Mouse (Mus musculus) hindbrain, embryonic 11.5 days (tissue): ENCODE results near the gene Iqcj. TPM values are rescaled to one million over a fixed set of nuclear protein-coding genes. Genes with fewer than 3 reads are reported as not detected.
A peak's percentile ranks its signal among the peaks of the same experiment; 100 is the strongest.

ENCODE experiments used
- ATAC-seq: fragments of 200-750 bp; cut with Nextera tagmentation; 2 replicates; pipeline ENCODE4 v1.8.0; 2017; ENCODE audit warnings: mild to moderate bottlenecking, moderate TSS enrichment, moderate library complexity; ENCODE audit not compliant: low FRiP score
- DNase-seq: peaks from one replicate; pipeline ENCODE4 v3.0.0-alpha.2; 2015; ENCODE audit warnings: low spot score
- H3K27ac ChIP-seq: fragments of 300-500 bp; sonication (generic); 2 replicates; pipeline ENCODE4 v1.5.1; 2014; ENCODE audit warnings: mild to moderate bottlenecking, low read depth, low read length
- H3K27me3 ChIP-seq: fragments of 300-500 bp; sonication (generic); 2 replicates; pipeline ENCODE4 v1.6.1; 2014; ENCODE audit warnings: mild to moderate bottlenecking, low read length, moderate library complexity, mixed read lengths; ENCODE audit not compliant: control insufficient read depth, insufficient read depth
- H3K36me3 ChIP-seq: fragments of 300-500 bp; sonication (generic); 2 replicates; pipeline ENCODE4 v1.6.1; 2014; ENCODE audit warnings: mild to moderate bottlenecking, low read length, moderate library complexity, mixed read lengths; ENCODE audit not compliant: control insufficient read depth, insufficient read depth
- H3K4me1 ChIP-seq: fragments of 300-500 bp; sonication (generic); replicated peaks from 2 replicates; pipeline ENCODE4 v1.6.1; 2014; ENCODE audit warnings: low read length, mixed read lengths; ENCODE audit not compliant: control insufficient read depth, insufficient read depth
- H3K4me2 ChIP-seq: fragments of 300-500 bp; sonication (generic); replicated peaks from 2 replicates; pipeline ENCODE4 v1.6.1; 2014; ENCODE audit warnings: mild to moderate bottlenecking, low read depth, low read length
- H3K4me3 ChIP-seq: fragments of 300-500 bp; sonication (generic); 2 replicates; pipeline ENCODE4 v1.5.1; 2014; ENCODE audit warnings: low read depth, low read length
- H3K9ac ChIP-seq: fragments of 300-500 bp; sonication (generic); 2 replicates; pipeline ENCODE4 v1.6.1; 2014; ENCODE audit warnings: low read depth, low read length
- H3K9me3 ChIP-seq: fragments of 300-500 bp; sonication (generic); 2 replicates; pipeline ENCODE4 v1.6.1; 2016; ENCODE audit warnings: low read length; ENCODE audit not compliant: control insufficient read depth
- WGBS: fragments of 180-500 bp; shearing (Covaris S2); extraction: QIAGEN DNeasy Blood & Tissue Kit; methylation state at CpG from one replicate; pipeline ENCODE4 v1.1.7; 2014; 5-methylcytosine and 5-hydroxymethylcytosine counted together
- polyA plus RNA-seq: library from polyadenylated mRNA; unstranded; fragments of >200 nt; fragmentation: Nextera tagmentation; extraction: Ambion mirVana; gene quantifications from 2 replicates; pipeline ENCODE4 v1.2.1, GENCODE M21; 2014

Iqcj gene
- polyA plus RNA-seq, 1 experiment from 2014 or later, result not detected

DNA sequence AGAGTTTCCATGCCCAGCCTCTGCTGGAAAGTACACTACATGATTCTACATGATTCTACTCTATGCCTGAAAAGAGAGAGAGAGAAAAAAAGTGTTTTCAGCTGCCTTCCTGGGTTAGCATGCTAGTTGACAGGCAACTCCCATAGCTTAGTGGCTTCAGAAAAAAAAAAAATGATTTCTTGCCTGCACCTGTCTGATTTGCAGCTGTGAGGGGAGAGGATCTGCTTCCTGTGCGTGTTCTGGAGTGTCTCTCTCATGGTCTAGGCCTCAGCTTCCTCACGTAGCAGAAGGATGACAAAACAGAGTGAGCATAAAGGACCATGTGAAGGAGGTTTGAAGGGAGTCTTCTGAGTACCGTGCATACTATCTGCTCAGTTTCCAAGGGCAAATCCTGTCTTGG lies 39.9 kb downstream of the Iqcj start:
- DNase-seq (no peak), ATAC-seq (no peak)
- H3K36me3 ChIP-seq, result no peaks in the 10 kb centered on the region
- H3K9me3 ChIP-seq, result no peaks in the 10 kb centered on the region
- no peak overlapping the region for H3K4me2 ChIP-seq
- no peak overlapping the region for H3K4me3 ChIP-seq
- H3K9ac ChIP-seq, result no peak overlapping the region
- 83% methylated on average over 3 of the region's 3 CpGs for WGBS
- H3K27ac ChIP-seq, result no peak overlapping the region
- no peaks in the 10 kb centered on the region for H3K27me3 ChIP-seq
- H3K4me1 ChIP-seq, result no peaks in the 10 kb centered on the region

DNA sequence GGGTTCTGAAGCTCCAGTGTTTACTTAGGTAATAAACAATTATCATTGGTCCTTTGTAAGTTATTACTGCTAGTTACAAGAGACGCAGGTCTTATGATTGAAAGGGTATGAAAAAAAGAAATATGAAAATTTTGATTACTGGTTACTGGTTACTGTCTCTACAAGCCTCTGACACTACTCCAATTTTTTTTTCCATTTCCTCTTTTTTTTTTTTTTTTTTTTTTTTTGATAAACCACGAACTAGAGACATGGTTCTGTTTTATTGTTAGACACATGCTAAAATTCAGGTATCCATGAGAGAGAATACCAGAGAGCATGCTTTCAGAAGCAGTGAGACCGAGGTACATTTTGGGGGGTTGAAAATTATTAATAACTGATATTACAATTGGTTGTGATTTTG lies 43.8 kb downstream of the Iqcj start:
- Histone ChIP-seq H3K36me3 (no peaks in the 10 kb centered on the region), H3K9me3 (no peaks in the 10 kb centered on the region), H3K27me3 (no peaks in the 10 kb centered on the region), H3K4me1 (no peaks in the 10 kb centered on the region), H3K27ac (no peak overlapping the region), H3K9ac (no peak overlapping the region), H3K4me2 (no peak overlapping the region), H3K4me3 (no peak overlapping the region)
- 89% methylated on average over 3 of the region's 3 CpGs for WGBS
- no peak for DNase-seq
- ATAC-seq, result no peak

DNA sequence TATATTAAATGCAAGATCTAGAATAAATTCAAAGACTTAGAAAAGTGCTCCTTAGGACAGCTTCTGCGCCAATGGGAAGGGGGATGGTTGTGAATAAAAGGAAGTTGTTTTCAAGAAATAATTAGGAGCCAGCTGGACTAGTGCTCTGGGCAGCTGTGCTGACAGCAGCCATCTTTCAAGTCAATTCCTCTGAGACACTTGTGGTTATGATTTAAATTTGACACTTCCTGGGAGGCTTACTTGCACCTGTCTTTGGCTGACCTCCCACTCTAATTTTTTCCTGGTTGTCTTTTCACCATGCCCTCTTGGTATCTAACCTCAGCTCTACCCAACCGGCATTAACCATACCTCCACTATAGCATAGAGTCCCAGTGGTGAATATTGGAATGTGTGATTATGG lies 55.0 kb downstream of the Iqcj start:
- no peaks in the 10 kb centered on the region for H3K9me3 ChIP-seq
- no peaks in the 10 kb centered on the region for H3K27me3 ChIP-seq
- H3K27ac ChIP-seq, result no peak overlapping the region
- WGBS, result 79% methylated on average over 2 of the region's 2 CpGs
- ATAC-seq, result no peak
- no peak overlapping the region for H3K4me3 ChIP-seq
- no peaks in the 10 kb centered on the region for H3K4me1 ChIP-seq
- H3K9ac ChIP-seq, result no peak overlapping the region
- H3K36me3 ChIP-seq, result no peaks in the 10 kb centered on the region
- DNase-seq, result no peak
- no peak overlapping the region for H3K4me2 ChIP-seq

DNA sequence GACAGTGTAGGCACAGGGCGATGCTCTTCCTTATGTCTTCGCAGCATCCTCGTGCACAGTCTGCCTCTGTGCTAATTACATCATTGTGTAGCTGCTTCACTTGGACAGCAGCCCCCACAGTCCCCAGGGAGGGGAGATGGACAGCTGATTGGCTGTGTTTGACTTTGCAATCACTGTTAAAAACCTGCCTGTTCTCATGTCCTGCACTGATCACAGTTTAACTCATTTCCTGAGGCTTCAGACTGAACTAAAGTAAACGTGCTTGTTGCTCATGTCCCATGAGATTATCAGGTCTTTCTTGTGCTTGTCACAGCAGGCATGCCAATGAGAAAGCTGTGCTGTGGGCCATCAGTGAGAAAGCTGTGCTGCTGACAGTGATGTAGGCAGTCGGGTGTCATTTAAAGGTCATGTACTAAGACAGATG lies 60.5 kb downstream of the Iqcj start:
- H3K4me3 ChIP-seq, result no peak overlapping the region
- H3K36me3 ChIP-seq, result no peaks in the 10 kb centered on the region
- H3K27ac ChIP-seq, result no peak overlapping the region
- ATAC-seq (peak; percentile 85), DNase-seq (peak; percentile 53)
- H3K4me2 ChIP-seq, result no peak overlapping the region
- no peaks in the 10 kb centered on the region for H3K27me3 ChIP-seq
- H3K9me3 ChIP-seq, result no peaks in the 10 kb centered on the region
- 36% methylated on average over 5 of the region's 5 CpGs for WGBS
- no peak overlapping the region for H3K9ac ChIP-seq
- H3K4me1 ChIP-seq, result no peaks in the 10 kb centered on the region

DNA sequence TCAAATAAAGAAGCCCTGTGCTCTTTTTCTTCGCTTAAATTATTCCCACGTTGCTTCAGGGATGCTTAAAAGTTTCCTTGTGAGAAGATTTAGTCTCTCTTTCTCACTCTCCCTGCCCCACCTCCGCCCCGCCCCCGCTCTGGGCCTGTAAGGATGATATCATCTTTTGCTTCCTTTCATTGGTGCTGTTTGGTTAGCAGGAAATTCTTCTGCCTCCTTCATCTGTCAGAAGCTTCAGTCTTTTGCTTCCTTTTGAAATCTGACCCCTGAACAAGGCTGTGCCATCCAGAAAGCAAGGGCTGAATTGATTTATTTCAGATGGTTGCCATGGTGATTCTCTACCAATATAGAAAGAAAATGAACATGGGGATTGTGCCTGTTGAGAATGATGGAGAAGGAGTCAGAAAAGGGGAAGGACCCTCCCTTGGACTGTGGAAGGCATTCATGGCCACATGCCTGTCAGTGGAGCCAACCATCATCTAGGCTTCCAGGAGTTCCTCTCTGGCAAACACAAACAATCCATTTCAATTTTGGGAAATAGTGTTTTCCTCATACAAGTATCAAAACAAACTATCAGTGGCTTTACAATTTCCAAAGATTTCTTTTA lies 62.5 kb downstream of the Iqcj start:
- WGBS, result 30% methylated on average over 5 of the region's 5 CpGs
- Histone ChIP-seq H3K27me3 (no peaks in the 10 kb centered on the region), H3K9me3 (no peaks in the 10 kb centered on the region), H3K4me2 (no peak overlapping the region), H3K4me1 (no peaks in the 10 kb centered on the region), H3K9ac (no peak overlapping the region), H3K36me3 (no peaks in the 10 kb centered on the region), H3K4me3 (no peak overlapping the region), H3K27ac (no peak overlapping the region)
- ATAC-seq, result peak; percentile 71
- peak; percentile 66 for DNase-seq

DNA sequence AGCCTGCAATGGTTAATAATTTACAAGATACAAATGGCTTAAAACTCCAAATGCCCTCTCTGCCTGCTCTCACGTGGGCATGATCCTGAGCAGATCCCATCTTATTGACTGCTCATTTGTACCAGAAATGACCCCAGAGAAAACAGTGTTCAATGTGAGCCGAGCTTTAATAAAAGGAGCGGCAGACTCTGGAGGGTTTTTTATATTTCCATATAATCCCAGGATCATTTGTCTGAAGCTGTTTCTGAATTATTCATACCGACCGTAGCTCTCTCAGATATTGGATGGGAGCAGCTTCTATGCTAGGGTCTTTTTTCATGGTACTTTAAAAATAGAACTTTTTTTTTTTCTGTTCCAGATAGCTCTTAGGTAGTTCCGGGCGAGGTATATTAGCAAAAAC lies 67.7 kb downstream of the Iqcj start:
- H3K4me2 ChIP-seq, result no peak overlapping the region
- WGBS, result 63% methylated on average over 7 of the region's 7 CpGs
- H3K27ac ChIP-seq, result no peak overlapping the region
- ATAC-seq, result 0 out of 2 replicates have a peak, but pooled peaks have one; percentile 61
- no peaks in the 10 kb centered on the region for H3K27me3 ChIP-seq
- H3K4me1 ChIP-seq, result no peaks in the 10 kb centered on the region
- no peak overlapping the region for H3K4me3 ChIP-seq
- H3K9ac ChIP-seq, result no peak overlapping the region
- DNase-seq, result no peak
- no peaks in the 10 kb centered on the region for H3K36me3 ChIP-seq
- H3K9me3 ChIP-seq, result no peaks in the 10 kb centered on the region

DNA sequence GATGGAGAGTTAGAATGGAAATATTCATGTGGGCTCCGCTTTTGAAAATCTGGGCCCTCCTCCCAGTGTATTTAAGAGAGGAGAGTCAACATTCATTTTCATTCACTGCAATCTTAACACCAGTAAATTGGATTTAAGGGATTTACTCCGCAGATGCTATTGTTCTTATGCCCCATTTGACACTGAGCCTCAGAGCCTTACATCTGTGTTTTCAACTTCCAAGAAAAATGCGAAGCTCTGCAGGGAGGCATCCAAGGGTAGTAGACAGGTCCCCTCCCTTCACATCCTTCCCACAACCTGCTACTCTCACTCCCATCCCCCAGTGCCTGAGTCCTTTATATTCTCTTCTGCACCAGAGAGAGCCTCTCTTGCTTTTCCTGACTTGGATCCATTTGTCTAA lies 68.1 kb downstream of the Iqcj start:
- H3K4me3 ChIP-seq, result no peak overlapping the region
- no peaks in the 10 kb centered on the region for H3K36me3 ChIP-seq
- H3K9me3 ChIP-seq, result no peaks in the 10 kb centered on the region
- no peaks in the 10 kb centered on the region for H3K27me3 ChIP-seq
- DNase-seq, result no peak
- WGBS, result 24% methylated on average over 3 of the region's 3 CpGs
- H3K4me2 ChIP-seq, result no peak overlapping the region
- peak overlapping the region; percentile 37; the same call in 1 of the 2 replicates for H3K27ac ChIP-seq
- H3K9ac ChIP-seq, result no peak overlapping the region
- no peaks in the 10 kb centered on the region for H3K4me1 ChIP-seq
- no peak for ATAC-seq

DNA sequence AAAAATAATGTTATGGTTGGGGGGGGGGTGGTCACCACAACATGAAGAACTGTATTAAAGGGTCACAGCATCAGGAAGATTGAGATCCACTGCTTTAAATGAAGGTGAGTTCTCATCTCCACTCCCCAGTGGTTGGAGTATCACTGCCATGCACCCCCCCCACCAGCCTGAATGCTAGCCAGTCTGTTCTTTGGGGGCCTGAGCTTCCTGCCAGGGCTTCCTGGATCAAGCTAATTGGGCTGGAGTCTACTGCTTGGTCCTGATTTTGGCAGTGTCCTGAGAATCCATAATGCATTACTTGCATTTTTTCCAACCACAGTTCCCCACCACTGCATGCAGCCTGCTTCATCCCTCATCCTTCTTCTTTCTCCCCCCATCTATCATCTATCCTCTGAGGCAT lies 68.7 kb downstream of the Iqcj start:
- ATAC-seq, result no peak

DNA sequence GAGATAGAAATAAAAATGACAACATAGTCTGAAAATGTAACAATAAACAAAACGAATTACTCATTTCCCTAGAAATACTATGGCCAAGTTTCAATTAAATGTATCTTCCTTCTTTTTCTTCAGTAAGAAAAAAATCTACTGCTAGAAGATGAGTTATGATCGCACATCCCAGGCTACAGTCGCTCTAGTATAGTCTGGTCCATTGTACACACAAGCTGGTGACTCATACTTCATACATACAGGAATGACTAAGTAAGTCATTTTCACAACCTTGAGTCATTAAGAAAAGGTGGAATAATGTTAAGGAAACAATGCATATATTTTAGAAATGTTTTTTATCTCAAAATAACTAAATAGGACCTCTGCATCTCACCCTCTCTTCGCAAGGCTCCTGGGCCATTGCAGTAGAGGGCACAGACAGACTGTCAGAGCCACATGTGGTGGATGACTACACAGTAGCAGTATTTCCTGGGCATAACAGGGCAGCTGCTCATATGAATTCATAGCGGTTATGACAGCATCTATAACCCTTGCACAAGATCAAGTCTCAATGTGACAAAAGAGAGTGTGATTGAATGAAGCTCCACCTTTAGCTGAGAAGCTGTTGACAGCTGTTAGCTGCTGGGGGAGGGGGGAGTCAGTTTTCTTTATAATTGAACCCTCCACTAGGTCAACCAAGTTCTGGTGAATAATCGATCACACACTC lies 70.1 kb downstream of the Iqcj start:
- H3K4me1 ChIP-seq, result no peaks in the 10 kb centered on the region
- ATAC-seq (no peak), DNase-seq (no peak)
- no peak overlapping the region for H3K4me3 ChIP-seq
- H3K9ac ChIP-seq, result no peak overlapping the region
- H3K9me3 ChIP-seq, result no peaks in the 10 kb centered on the region
- H3K36me3 ChIP-seq, result no peaks in the 10 kb centered on the region
- WGBS, result 88% methylated on average over 6 of the region's 6 CpGs
- H3K4me2 ChIP-seq, result no peak overlapping the region
- H3K27me3 ChIP-seq, result no peaks in the 10 kb centered on the region
- no peak overlapping the region for H3K27ac ChIP-seq

More for the DNA sequence above, 68.7 kb downstream of the Iqcj start:
- Histone ChIP-seq H3K4me2 (no peak overlapping the region), H3K9me3 (no peaks in the 10 kb centered on the region), H3K27ac (no peak overlapping the region), H3K4me1 (no peaks in the 10 kb centered on the region), H3K36me3 (no peaks in the 10 kb centered on the region), H3K27me3 (no peaks in the 10 kb centered on the region), H3K4me3 (no peak overlapping the region), H3K9ac (no peak overlapping the region)
- no peak for DNase-seq
